Mouse (Mus musculus) lung, embryonic 14.5 days (tissue): ENCODE data around the gene Sipa1l2. TPM values are rescaled to one million over a fixed set of nuclear protein-coding genes. Genes with fewer than 3 reads are reported as not detected.

ENCODE experiments used
- ATAC-seq: fragments of 200-750 bp; cut with Nextera tagmentation; 2 replicates; pipeline ENCODE4 v1.8.0; 2017; ENCODE audit warnings: mild to moderate bottlenecking, moderate TSS enrichment, moderate library complexity; ENCODE audit not compliant: insufficient read depth
- DNase-seq: peaks from one replicate; pipeline ENCODE4 v3.0.0-alpha.2; 2015
- H3K27ac ChIP-seq: fragments of 300-500 bp; sonication (generic); 2 replicates; pipeline ENCODE4 v1.5.1; 2014; ENCODE audit warnings: low read depth, mild to moderate bottlenecking, moderate library complexity
- H3K27me3 ChIP-seq: fragments of 300-500 bp; sonication (generic); 2 replicates; pipeline ENCODE4 v1.6.1; 2014; ENCODE audit warnings: low read length, control low read depth; ENCODE audit not compliant: insufficient read depth
- H3K36me3 ChIP-seq: fragments of 300-500 bp; sonication (generic); 2 replicates; pipeline ENCODE4 v1.6.1; 2014; ENCODE audit warnings: control low read depth; ENCODE audit not compliant: insufficient read depth
- H3K4me1 ChIP-seq: fragments of 300-500 bp; sonication (generic); 2 replicates; pipeline ENCODE4 v1.6.1; 2014; ENCODE audit warnings: antibody characterized with exemption, control low read depth; ENCODE audit not compliant: insufficient read depth
- H3K4me2 ChIP-seq: fragments of 300-500 bp; sonication (generic); 2 replicates; pipeline ENCODE4 v1.6.1; 2014; ENCODE audit warnings: mild to moderate bottlenecking
- H3K4me3 ChIP-seq: fragments of 300-500 bp; sonication (generic); 2 replicates; pipeline ENCODE4 v1.5.1; 2014; ENCODE audit warnings: low read depth, low read length
- H3K9ac ChIP-seq: fragments of 300-500 bp; sonication (generic); 2 replicates; pipeline ENCODE4 v1.6.1; 2014
- H3K9me3 ChIP-seq: fragments of 300-500 bp; sonication (generic); 2 replicates; pipeline ENCODE4 v1.6.1; 2016; ENCODE audit warnings: low read depth, low read length, control low read depth
- CTCF ChIP-seq: IDR thresholded peaks from 2 replicates; pipeline ENCODE4 v1.5.1; 2016; ENCODE audit warnings: antibody characterized with exemption, low read depth
- WGBS: fragments of 180-500 bp; shearing (Covaris S2); extraction: QIAGEN DNeasy Blood & Tissue Kit; methylation state at CpG from one replicate; pipeline ENCODE4 v1.1.7; 2014; 5-methylcytosine and 5-hydroxymethylcytosine counted together
- polyA plus RNA-seq: library from polyadenylated mRNA; unstranded; fragments of >200 nt; fragmentation: Nextera tagmentation; extraction: Ambion mirVana; gene quantifications from 2 replicates; pipeline ENCODE4 v1.2.1, GENCODE M21; 2014

Sipa1l2 gene
- polyA plus RNA-seq, 1 experiment from 2014 or later: 14.2 TPM

DNA sequence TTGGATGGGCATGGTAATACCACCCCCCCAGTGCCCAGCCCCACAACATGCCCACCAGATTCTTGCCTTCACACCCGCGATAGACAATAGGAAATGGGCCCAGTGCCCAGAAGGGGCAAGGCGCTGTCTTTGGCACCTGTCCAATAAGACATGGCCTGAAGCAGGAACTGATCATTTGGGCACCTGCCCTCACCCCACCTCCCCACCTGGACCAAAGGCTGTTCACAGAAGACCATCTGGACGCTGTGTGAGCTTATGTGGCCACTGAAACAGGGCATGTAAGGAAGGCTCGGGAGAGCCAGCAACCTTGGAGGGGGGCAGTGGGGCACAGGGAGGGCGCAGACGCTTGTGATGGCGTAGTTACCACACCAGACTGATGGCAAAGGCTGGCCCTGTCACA is 174.6 kb downstream of the Sipa1l2 start:
- WGBS: 75% methylated on average over 8 of the region's 8 CpGs
- no peak for TF ChIP-seq CTCF
- Histone ChIP-seq H3K4me2 (no peak overlapping the region), H3K27me3 (no peaks in the 10 kb centered on the region), H3K27ac (no peak overlapping the region), H3K9ac (no peak overlapping the region), H3K9me3 (no peaks in the 10 kb centered on the region), H3K4me1 (peaks cover 4% of the 10 kb centered on the region), H3K36me3 (no peaks in the 10 kb centered on the region), H3K4me3 (no peak overlapping the region)
- DNase-seq (no peak), ATAC-seq (no peak)

DNA sequence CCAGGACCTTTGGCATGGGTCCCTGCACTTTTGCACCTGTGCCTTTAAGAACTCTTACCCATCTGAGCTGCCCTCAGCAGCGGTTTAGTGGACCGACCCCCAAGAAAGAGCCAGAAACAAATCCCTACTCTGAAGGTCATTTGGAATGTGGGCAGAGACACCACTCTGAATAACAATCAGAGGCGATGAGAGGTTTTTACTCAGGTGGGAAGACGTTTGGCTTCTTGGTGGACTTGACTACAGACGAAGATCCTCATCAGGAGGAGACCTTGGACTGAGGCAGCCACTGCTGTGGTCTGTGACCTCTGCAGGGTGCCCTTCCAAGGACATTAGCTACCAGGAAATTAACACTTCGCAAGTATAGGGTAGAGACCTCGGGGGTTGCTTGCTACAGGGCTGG is 177.9 kb downstream of the Sipa1l2 start:
- WGBS: 53% methylated on average over 7 of the region's 7 CpGs
- no peak overlapping the region for H3K4me2 ChIP-seq

DNA sequence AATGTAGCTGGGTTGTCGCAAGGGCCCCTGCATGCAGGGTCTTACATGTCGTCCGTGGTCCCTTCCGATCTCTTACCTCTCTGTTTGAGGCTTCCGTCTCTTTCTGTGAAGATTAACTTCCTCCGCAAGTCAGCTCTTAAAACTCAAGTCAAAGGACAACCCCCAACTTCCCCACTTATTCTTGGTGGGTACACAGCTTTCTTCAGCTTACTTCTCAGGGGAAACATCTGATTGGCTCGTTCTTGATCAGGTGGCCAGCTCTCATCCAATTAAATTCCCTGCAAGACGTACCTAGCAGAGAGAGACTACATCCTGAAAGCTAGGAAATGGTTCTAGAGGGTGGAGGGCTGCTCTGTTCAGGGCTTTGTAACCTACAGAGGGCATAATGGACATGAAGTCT is 178.3 kb downstream of the Sipa1l2 start:
- no peak overlapping the region for H3K4me2 ChIP-seq
- WGBS: 73% methylated on average over 8 of the region's 8 CpGs
- no peaks in the 10 kb centered on the region for H3K36me3 ChIP-seq
- no peak for TF ChIP-seq CTCF
- DNase-seq (no peak), ATAC-seq (no peak)
- H3K9me3 ChIP-seq: no peaks in the 10 kb centered on the region
- no peaks in the 10 kb centered on the region for H3K27me3 ChIP-seq
- no peak overlapping the region for H3K4me3 ChIP-seq
- H3K9ac ChIP-seq: no peak overlapping the region
- H3K4me1 ChIP-seq: peaks cover 14% of the 10 kb centered on the region
- H3K27ac ChIP-seq: no peak overlapping the region

More for the DNA sequence above, 177.9 kb downstream of the Sipa1l2 start:
- no peaks in the 10 kb centered on the region for H3K27me3 ChIP-seq
- peaks cover 14% of the 10 kb centered on the region for H3K4me1 ChIP-seq
- DNase-seq (no peak), ATAC-seq (no peak)
- H3K27ac ChIP-seq: no peak overlapping the region
- no peak overlapping the region for H3K9ac ChIP-seq
- no peak overlapping the region for H3K4me3 ChIP-seq
- H3K9me3 ChIP-seq: no peaks in the 10 kb centered on the region
- no peak for TF ChIP-seq CTCF
- H3K36me3 ChIP-seq: no peaks in the 10 kb centered on the region

DNA sequence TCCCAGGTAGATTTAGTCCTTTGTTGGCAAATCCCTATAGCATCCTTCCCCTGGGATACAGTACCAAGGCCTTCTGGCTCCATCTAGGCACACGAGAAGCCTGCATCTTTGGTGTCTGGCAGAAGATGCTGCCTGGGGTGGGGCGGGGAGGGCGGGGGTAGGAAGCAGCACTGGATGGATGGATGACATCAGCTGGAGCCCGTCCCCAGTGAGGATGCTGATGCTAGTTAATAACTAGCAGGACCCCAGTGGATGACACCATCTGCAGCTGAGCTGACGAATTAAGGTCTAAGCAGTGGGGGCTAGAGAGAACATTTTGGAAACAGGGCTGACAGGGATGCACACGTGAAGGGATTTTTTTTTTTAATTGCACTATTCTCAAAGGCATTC is 179.1 kb downstream of the Sipa1l2 start:
- Histone ChIP-seq H3K4me1 (peaks cover 17% of the 10 kb centered on the region), H3K4me3 (no peak overlapping the region), H3K9ac (no peak overlapping the region), H3K9me3 (no peaks in the 10 kb centered on the region), H3K27me3 (no peaks in the 10 kb centered on the region), H3K4me2 (no peak overlapping the region), H3K27ac (peak overlapping the region; percentile 22; the same call in 1 of the 2 replicates), H3K36me3 (no peaks in the 10 kb centered on the region)
- ATAC-seq (no peak), DNase-seq (no peak)
- whole genome bisulfite sequencing: 62% methylated on average over 6 of the region's 6 CpGs
- TF ChIP-seq CTCF: no peak

DNA sequence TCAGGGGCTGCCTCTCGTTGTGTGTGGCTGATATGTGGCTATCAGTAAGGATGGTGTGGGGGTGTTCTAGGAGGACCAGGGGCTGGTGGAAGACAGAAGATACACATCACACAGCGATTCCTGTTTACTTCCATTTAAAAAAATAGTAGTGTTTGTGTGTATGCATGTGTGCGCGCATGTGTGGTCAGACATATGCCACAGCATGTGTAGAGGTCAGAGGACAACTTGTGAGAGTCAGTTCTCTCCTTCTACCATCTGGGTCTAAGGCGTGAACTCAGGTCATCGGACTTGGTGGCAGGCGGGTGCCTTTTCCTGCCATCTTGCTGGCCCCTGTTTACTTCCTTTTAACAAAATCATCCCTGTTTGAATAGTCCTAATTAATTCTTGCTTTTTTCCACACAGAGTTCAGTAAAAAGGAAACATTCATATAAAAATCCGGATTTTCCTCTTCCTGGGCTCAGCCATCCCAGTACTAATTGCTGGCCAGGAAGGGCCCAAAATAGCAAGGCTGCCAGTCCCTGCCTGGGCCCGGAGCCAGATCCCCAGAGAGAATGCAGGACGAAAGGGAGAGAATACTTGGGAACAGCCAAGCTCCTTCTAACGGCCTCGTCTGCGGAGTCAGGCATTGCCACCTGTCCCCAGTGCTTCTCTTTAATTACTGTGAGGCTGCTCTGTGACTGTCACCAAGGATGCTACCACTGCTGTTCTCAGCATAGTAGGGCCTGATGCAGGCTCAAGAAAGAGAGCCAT is 179.7 kb downstream of the Sipa1l2 start:
- no peak for TF ChIP-seq CTCF
- Histone ChIP-seq H3K4me2 (no peak overlapping the region), H3K27me3 (no peaks in the 10 kb centered on the region), H3K27ac (peak overlapping the region; percentile 22; the same call in 1 of the 2 replicates), H3K36me3 (no peaks in the 10 kb centered on the region), H3K9me3 (no peaks in the 10 kb centered on the region), H3K4me1 (peaks cover 18% of the 10 kb centered on the region), H3K9ac (no peak overlapping the region), H3K4me3 (no peak overlapping the region)
- DNase-seq: peak; percentile 79
- ATAC-seq: peak; percentile 37; the same call in 1 of the 2 replicates
- 50% methylated on average over 13 of the region's 13 CpGs for WGBS

DNA sequence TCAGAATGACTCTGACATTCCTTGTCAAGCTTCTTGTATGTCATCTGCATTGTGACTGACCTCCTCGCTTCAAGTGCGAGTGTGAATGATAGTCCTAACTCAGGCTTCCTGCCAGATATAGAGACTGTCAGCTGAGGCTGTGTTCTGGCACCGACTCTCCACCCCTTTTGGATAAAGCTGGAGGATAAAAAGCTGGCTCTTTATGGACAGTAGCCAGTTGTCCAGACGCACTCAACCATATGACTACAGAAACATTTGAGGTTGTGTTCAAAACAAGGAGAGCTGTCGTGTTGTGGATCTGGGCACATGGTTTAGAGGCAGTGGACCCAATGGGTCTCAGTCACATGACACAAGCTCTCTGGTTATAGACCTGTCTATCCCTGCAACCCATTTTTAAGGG is 180.3 kb downstream of the Sipa1l2 start:
- no peak for TF ChIP-seq CTCF
- Histone ChIP-seq H3K9me3 (no peaks in the 10 kb centered on the region), H3K4me1 (peaks cover 18% of the 10 kb centered on the region), H3K4me3 (no peak overlapping the region), H3K27me3 (no peaks in the 10 kb centered on the region), H3K36me3 (no peaks in the 10 kb centered on the region), H3K4me2 (no peak overlapping the region), H3K9ac (no peak overlapping the region), H3K27ac (peak overlapping the region; percentile 21; the same call in 1 of the 2 replicates)
- 31% methylated on average over 5 of the region's 5 CpGs for WGBS
- DNase-seq (peak; percentile 93), ATAC-seq (peak; percentile 80)

DNA sequence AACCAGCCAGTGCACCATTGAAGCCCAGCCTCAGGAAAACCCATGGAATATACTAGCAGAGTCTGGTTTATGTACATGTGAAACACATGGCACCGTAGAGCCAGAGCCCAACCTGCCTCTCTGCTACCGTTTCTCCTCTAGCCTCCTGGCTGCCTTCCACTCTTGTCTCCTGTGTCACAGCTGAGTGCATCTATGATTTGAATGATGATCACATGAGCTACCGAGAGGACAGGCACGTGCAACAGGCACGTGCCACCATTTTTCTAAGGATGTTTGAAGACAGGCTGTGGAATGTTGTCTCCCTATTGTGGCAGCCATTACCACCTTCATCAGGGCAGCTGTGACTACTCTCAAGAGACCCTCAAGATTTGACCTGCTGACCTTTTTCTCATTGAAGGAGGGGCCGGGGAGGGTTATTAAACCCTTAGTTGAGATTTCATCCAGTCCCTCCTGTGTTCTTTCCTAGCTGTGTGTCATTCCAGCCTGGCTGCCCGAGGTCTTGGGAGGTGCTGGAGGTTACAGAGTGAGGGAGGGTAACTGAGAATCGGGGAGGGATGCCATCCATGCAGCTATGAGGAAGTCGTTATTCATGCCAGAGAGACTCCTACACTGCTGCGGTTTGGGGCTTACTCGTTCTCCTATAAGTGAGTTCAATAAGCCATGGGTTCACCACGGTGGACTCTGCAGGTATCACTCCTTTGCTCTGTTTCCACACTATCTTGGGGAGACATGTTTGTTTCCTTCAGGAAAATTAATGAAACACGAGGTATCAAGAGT is 181.0 kb downstream of the Sipa1l2 start:
- Histone ChIP-seq H3K9ac (no peak overlapping the region), H3K4me2 (no peak overlapping the region), H3K4me1 (peaks cover 18% of the 10 kb centered on the region), H3K4me3 (no peak overlapping the region), H3K27ac (no peak overlapping the region), H3K27me3 (no peaks in the 10 kb centered on the region), H3K36me3 (no peaks in the 10 kb centered on the region), H3K9me3 (no peaks in the 10 kb centered on the region)
- no peak for TF ChIP-seq CTCF
- DNase-seq (peak; percentile 18), ATAC-seq (peak; percentile 9; the same call in 1 of the 2 replicates)
- WGBS: 31% methylated on average over 13 of the region's 13 CpGs
